Mouse (Mus musculus): ENCODE results near the gene Anp32a. TPM values are rescaled to one million over a fixed set of nuclear protein-coding genes. Genes with fewer than 3 reads are reported as not detected.

The Anp32a gene
- total RNA-seq, 2 experiments from 2014 or later = 62.8 to 88.2 TPM

GRCm38 (mm10) chr9:62401589-62401988 is 60.5 kb downstream of the Anp32a start:
- TF ChIP-seq CTCF (IDR thresholded peaks at IDR 0.05) = no peak
- no peak for DNase-seq
- Histone ChIP-seq H3K27ac (no peak overlapping the region), H3K4me3 (no peak overlapping the region)
- intact Hi-C loops (cut with DNase I) = no loop called here

GRCm38 (mm10) chr9:62406423-62407013 is 65.4 kb downstream of the Anp32a start:
- DNase-seq = no peak
- intact Hi-C loops (cut with DNase I) = no loop called here
- Histone ChIP-seq H3K4me3 (no peak overlapping the region), H3K27ac (no peak overlapping the region)
- TF ChIP-seq CTCF (IDR thresholded peaks at IDR 0.05) = no peak

- TF ChIP-seq CTCF (IDR thresholded peaks at IDR 0.05) = peak; percentile 15; the same call in 1 of the 2 replicates
- Histone ChIP-seq H3K4me3 (no peak overlapping the region), H3K27ac (peak overlapping the region; percentile 66)
- no peak for DNase-seq
- intact Hi-C loops (cut with DNase I) = no loop called here
These were observed 66.5 kb downstream of the Anp32a start for GRCm38 (mm10) chr9:62407357-62408146.

GRCm38 (mm10) chr9:62418742-62419141 is 77.6 kb downstream of the Anp32a start:
- Histone ChIP-seq H3K27ac (no peak overlapping the region), H3K4me3 (no peak overlapping the region)
- TF ChIP-seq CTCF (IDR thresholded peaks at IDR 0.05) = peak; percentile 56
- no peak for DNase-seq
- intact Hi-C loops (cut with DNase I) = loop anchor here (5.0 kb wide), 2 partner anchors 119 to 121 kb away; partner anchors contain the start of gene Coro2b

- H3K4me3 ChIP-seq = peak overlapping the region; percentile 65
- H3K27ac ChIP-seq = peak overlapping the region; percentile 90
- intact Hi-C loops (cut with DNase I) = no loop called here
- no peak for TF ChIP-seq CTCF (IDR thresholded peaks at IDR 0.05)
- peak; percentile 66 for DNase-seq
These were observed 79.3 kb downstream of the Anp32a start for GRCm38 (mm10) chr9:62420261-62420917.

GRCm38 (mm10) chr9:62421027-62421426 is 79.9 kb downstream of the Anp32a start:
- intact Hi-C loops (cut with DNase I) = no loop called here
- no peak for TF ChIP-seq CTCF (IDR thresholded peaks at IDR 0.05)
- Histone ChIP-seq H3K4me3 (peak overlapping the region; percentile 65), H3K27ac (peak overlapping the region; percentile 90)
- peak; percentile 83 for DNase-seq

GRCm38 (mm10) chr9:62421911-62422310 is 80.8 kb downstream of the Anp32a start:
- Histone ChIP-seq H3K4me3 (peak overlapping the region; percentile 65), H3K27ac (peak overlapping the region; percentile 90)
- intact Hi-C loops (cut with DNase I) = no loop called here
- no peak for DNase-seq
- TF ChIP-seq CTCF (IDR thresholded peaks at IDR 0.05) = no peak

GRCm38 (mm10) chr9:62422926-62423325 is 81.8 kb downstream of the Anp32a start:
- Histone ChIP-seq H3K4me3 (no peak overlapping the region), H3K27ac (peak overlapping the region; percentile 20; the same call in 1 of the 2 replicates)
- intact Hi-C loops (cut with DNase I) = no loop called here
- no peak for TF ChIP-seq CTCF (IDR thresholded peaks at IDR 0.05)
- DNase-seq = no peak

GRCm38 (mm10) chr9:62423871-62424270 is 82.8 kb downstream of the Anp32a start:
- Histone ChIP-seq H3K27ac (peak overlapping the region; percentile 77; the same call in 1 of the 2 replicates), H3K4me3 (no peak overlapping the region)
- no peak for TF ChIP-seq CTCF (IDR thresholded peaks at IDR 0.05)
- DNase-seq = no peak
- intact Hi-C loops (cut with DNase I) = no loop called here

- intact Hi-C loops (cut with DNase I) = no loop called here
These were observed 84.2 kb downstream of the Anp32a start for GRCm38 (mm10) chr9:62425265-62425664.

GRCm38 (mm10) chr9:62426021-62426420 is 84.9 kb downstream of the Anp32a start:
- intact Hi-C loops (cut with DNase I) = no loop called here
- DNase-seq = no peak
- TF ChIP-seq CTCF (IDR thresholded peaks at IDR 0.05) = no peak
- peak overlapping the region; percentile 77 for H3K27ac ChIP-seq
- no peak overlapping the region for H3K4me3 ChIP-seq

More at GRCm38 (mm10) chr9:62425265-62425664, 84.2 kb downstream of the Anp32a start:
- Histone ChIP-seq H3K27ac (peak overlapping the region; percentile 77), H3K4me3 (no peak overlapping the region)
- DNase-seq = no peak
- no peak for TF ChIP-seq CTCF (IDR thresholded peaks at IDR 0.05)

GRCm38 (mm10) chr9:62426531-62426930 is 85.4 kb downstream of the Anp32a start:
- Histone ChIP-seq H3K4me3 (no peak overlapping the region), H3K27ac (no peak overlapping the region)
- intact Hi-C loops (cut with DNase I) = no loop called here
- no peak for DNase-seq
- TF ChIP-seq CTCF (IDR thresholded peaks at IDR 0.05) = no peak

GRCm38 (mm10) chr9:62427010-62427409 is 85.9 kb downstream of the Anp32a start:
- DNase-seq = peak; percentile 58
- intact Hi-C loops (cut with DNase I) = no loop called here
- no peak for TF ChIP-seq CTCF (IDR thresholded peaks at IDR 0.05)
- Histone ChIP-seq H3K4me3 (no peak overlapping the region), H3K27ac (no peak overlapping the region)

Other genes starting within 250 kb of the Anp32a start
- 1 to 10 TPM; 6.1 to 8.9 TPM for gene Glce, start 218.6 kb upstream of the Anp32a start, total RNA-seq (2021)
- not detected for gene Spesp1, start 59.1 kb upstream of the Anp32a start, total RNA-seq (2021)
- gene Coro2b, start 195.8 kb downstream of the Anp32a start, total RNA-seq (2021) = 1 to 10 TPM; 6.7 to 8.7 TPM